Mouse (Mus musculus): ENCODE measurements at regions not wholly inside any gene's neighbourhood (a gene's known extent, or its start where the extent isn't known, plus 50 kb on each side); places are given as distances from the start of the nearest gene placed in this dataset.
"Not testable (repeated sequence)": the region's sequence is repeated elsewhere in the genome, so short reads cannot be mapped to it uniquely, and the experiment has no call there.

GRCm38 (mm10) chr1:14109190-14109482 is 1984.0 kb downstream of the 4930444P10Rik start:
- in situ Hi-C loops (cut with MboI) = no loop called here

GRCm38 (mm10) chr1:14108450-14109189 is 1984.5 kb downstream of the 4930444P10Rik start:
- in situ Hi-C loops (cut with MboI) = no loop called here

- in situ Hi-C loops (cut with MboI) = not testable (repeated sequence)
Measured at GRCm38 (mm10) chr1:14105521-14105920, 1987.6 kb downstream of the 4930444P10Rik start.

GRCm38 (mm10) chr1:14104529-14104928 is 1988.6 kb downstream of the 4930444P10Rik start:
- in situ Hi-C loops (cut with MboI) = no loop called here

GRCm38 (mm10) chr1:14099031-14099430 is 1994.1 kb downstream of the 4930444P10Rik start:
- in situ Hi-C loops (cut with MboI) = no loop called here

GRCm38 (mm10) chr1:14097567-14098228 is 1995.4 kb downstream of the 4930444P10Rik start:
- in situ Hi-C loops (cut with MboI) = no loop called here

- in situ Hi-C loops (cut with MboI) = no loop called here
Measured at GRCm38 (mm10) chr1:14064856-14065255, 2028.3 kb downstream of the 4930444P10Rik start.

- in situ Hi-C loops (cut with MboI) = no loop called here
Measured at GRCm38 (mm10) chr1:14036163-14036562, 2057.0 kb downstream of the 4930444P10Rik start.

- in situ Hi-C loops (cut with MboI) = no loop called here
Measured at GRCm38 (mm10) chr1:14011484-14011883, 2081.6 kb downstream of the 4930444P10Rik start.

- in situ Hi-C loops (cut with MboI) = no loop called here
Measured at GRCm38 (mm10) chr1:14010789-14011188, 2082.3 kb downstream of the 4930444P10Rik start.

- in situ Hi-C loops (cut with MboI) = no loop called here
Measured at GRCm38 (mm10) chr1:14002550-14002949, 2090.6 kb downstream of the 4930444P10Rik start.

- in situ Hi-C loops (cut with MboI) = no loop called here
Measured at GRCm38 (mm10) chr1:14001431-14001830, 2091.7 kb downstream of the 4930444P10Rik start.

GRCm38 (mm10) chr1:14000605-14001395 is 2092.3 kb downstream of the 4930444P10Rik start:
- in situ Hi-C loops (cut with MboI) = no loop called here

- in situ Hi-C loops (cut with MboI) = no loop called here
Measured at GRCm38 (mm10) chr1:13998178-13998708, 2094.9 kb downstream of the 4930444P10Rik start.

GRCm38 (mm10) chr1:13993825-13994509 is 2099.2 kb downstream of the 4930444P10Rik start:
- in situ Hi-C loops (cut with MboI) = no loop called here

GRCm38 (mm10) chr1:13992978-13993377 is 2100.1 kb downstream of the 4930444P10Rik start:
- in situ Hi-C loops (cut with MboI) = no loop called here

- in situ Hi-C loops (cut with MboI) = no loop called here
Measured at GRCm38 (mm10) chr1:13989360-13989759, 2103.8 kb downstream of the 4930444P10Rik start.

GRCm38 (mm10) chr1:13984833-13985232 is 2108.3 kb downstream of the 4930444P10Rik start:
- in situ Hi-C loops (cut with MboI) = no loop called here

GRCm38 (mm10) chr1:13980273-13980672 is 2112.9 kb downstream of the 4930444P10Rik start:
- in situ Hi-C loops (cut with MboI) = no loop called here

- in situ Hi-C loops (cut with MboI) = no loop called here
Measured at GRCm38 (mm10) chr1:13978640-13979039, 2114.5 kb downstream of the 4930444P10Rik start.

- in situ Hi-C loops (cut with MboI) = no loop called here
Measured at GRCm38 (mm10) chr1:13977207-13977606, 2115.9 kb downstream of the 4930444P10Rik start.

- in situ Hi-C loops (cut with MboI) = no loop called here
Measured at GRCm38 (mm10) chr1:13949241-13949640, 2143.9 kb downstream of the 4930444P10Rik start.

All from mature B cell (primary cell).